Mouse (Mus musculus): ENCODE measurements around the gene Smg6. TPM values are rescaled to one million over a fixed set of nuclear protein-coding genes. Genes with fewer than 3 reads are reported as not detected.
A peak's percentile ranks its signal among the peaks of the same experiment; 100 is the strongest.

Smg6 gene
- polyA plus RNA-seq, 1 experiment from 2014 or later = 22.4 TPM

GRCm38 (mm10) chr11:74901555-74901954 is 24.1 kb upstream of the Smg6 start:
- H3K9me3 ChIP-seq = no peaks in the 10 kb centered on the region
- H3K36me3 ChIP-seq = peaks cover 70% of the 10 kb centered on the region
- no peak overlapping the region for H3K9ac ChIP-seq
- no peak for ATAC-seq (ENCODE audit: low FRiP score, low read depth)
- H3K27ac ChIP-seq = no peak overlapping the region
- 96% methylated on average over 6 of the region's 6 CpGs for whole genome bisulfite sequencing
- no peak overlapping the region for H3K4me2 ChIP-seq (replicated peaks)
- H3K27me3 ChIP-seq = no peaks in the 10 kb centered on the region
- H3K4me3 ChIP-seq = no peak overlapping the region
- H3K4me1 ChIP-seq = peaks cover 19% of the 10 kb centered on the region

GRCm38 (mm10) chr11:74902416-74902815 is 23.2 kb upstream of the Smg6 start:
- H3K4me1 ChIP-seq = peaks cover 19% of the 10 kb centered on the region
- no peak overlapping the region for H3K4me2 ChIP-seq (replicated peaks)
- no peak overlapping the region for H3K27ac ChIP-seq
- no peak overlapping the region for H3K9ac ChIP-seq
- H3K27me3 ChIP-seq = no peaks in the 10 kb centered on the region
- H3K9me3 ChIP-seq = no peaks in the 10 kb centered on the region
- H3K4me3 ChIP-seq = no peak overlapping the region
- 90% methylated on average over 5 of the region's 5 CpGs for WGBS
- peaks cover 78% of the 10 kb centered on the region for H3K36me3 ChIP-seq
- ATAC-seq (ENCODE audit: low FRiP score, low read depth) = no peak

GRCm38 (mm10) chr11:74907850-74908249 is 17.8 kb upstream of the Smg6 start:
- H3K4me2 ChIP-seq (replicated peaks) = no peak overlapping the region
- H3K27ac ChIP-seq = no peak overlapping the region
- no peak overlapping the region for H3K4me3 ChIP-seq
- H3K4me1 ChIP-seq = no peaks in the 10 kb centered on the region
- WGBS = 97% methylated on average over 6 of the region's 6 CpGs
- no peaks in the 10 kb centered on the region for H3K9me3 ChIP-seq
- H3K27me3 ChIP-seq = no peaks in the 10 kb centered on the region
- no peak overlapping the region for H3K9ac ChIP-seq
- no peak for ATAC-seq (ENCODE audit: low FRiP score, low read depth)
- H3K36me3 ChIP-seq = peaks cover 80% of the 10 kb centered on the region

DNA sequence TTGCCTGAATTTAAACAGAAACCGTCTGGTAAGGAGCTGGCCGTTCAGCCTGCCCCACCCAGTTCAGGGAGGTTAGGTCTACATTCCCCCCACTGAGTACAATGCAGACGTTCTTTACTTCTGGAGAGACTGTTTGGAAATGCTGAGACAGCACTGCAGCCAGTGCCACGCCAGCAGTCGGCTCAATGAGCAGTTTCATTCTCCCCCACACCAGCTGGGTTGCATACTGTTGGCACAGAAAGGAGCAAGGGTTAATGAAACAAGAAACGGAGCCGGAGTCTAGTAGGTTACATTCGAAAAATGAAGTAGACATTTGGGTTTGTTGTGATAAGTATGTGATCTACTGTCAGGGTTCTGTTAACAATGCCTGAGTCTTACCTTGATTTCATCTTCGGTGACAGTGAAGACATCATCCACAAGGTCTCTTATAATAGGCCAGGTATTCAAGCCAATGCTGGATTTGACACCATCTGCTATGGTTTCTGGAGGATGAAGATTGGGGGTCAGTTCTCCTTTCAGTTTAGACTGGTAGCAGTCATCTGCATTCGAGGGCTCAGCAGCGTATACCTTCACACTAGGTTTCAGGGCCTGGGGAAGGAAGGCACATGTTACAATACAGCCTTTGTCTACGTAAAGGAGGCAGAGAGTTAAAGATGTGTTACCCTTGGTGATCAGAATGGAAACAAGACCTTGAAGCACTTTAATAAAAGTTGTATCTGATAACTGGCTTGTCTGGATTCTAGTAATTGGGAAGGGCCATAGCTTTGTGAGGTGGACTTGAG is 16.8 kb upstream of the Smg6 start:
- H3K9ac ChIP-seq = no peak overlapping the region
- whole genome bisulfite sequencing = 83% methylated on average over 12 of the region's 12 CpGs
- H3K36me3 ChIP-seq = peaks cover 71% of the 10 kb centered on the region
- no peaks in the 10 kb centered on the region for H3K4me1 ChIP-seq
- H3K9me3 ChIP-seq = no peaks in the 10 kb centered on the region
- H3K27ac ChIP-seq = no peak overlapping the region
- no peak overlapping the region for H3K4me3 ChIP-seq
- H3K27me3 ChIP-seq = no peaks in the 10 kb centered on the region
- H3K4me2 ChIP-seq (replicated peaks) = no peak overlapping the region
- no peak for ATAC-seq (ENCODE audit: low FRiP score, low read depth)

- Histone ChIP-seq H3K27me3 (no peaks in the 10 kb centered on the region), H3K36me3 (peaks cover 59% of the 10 kb centered on the region), H3K4me2 (replicated peaks) (no peak overlapping the region), H3K27ac (no peak overlapping the region), H3K9ac (no peak overlapping the region), H3K4me1 (no peaks in the 10 kb centered on the region), H3K4me3 (no peak overlapping the region), H3K9me3 (no peaks in the 10 kb centered on the region)
- ATAC-seq (ENCODE audit: low FRiP score, low read depth) = no peak
- WGBS = 88% methylated on average over 4 of the region's 4 CpGs
Measured at GRCm38 (mm10) chr11:74909978-74910377, 15.6 kb upstream of the Smg6 start.

DNA sequence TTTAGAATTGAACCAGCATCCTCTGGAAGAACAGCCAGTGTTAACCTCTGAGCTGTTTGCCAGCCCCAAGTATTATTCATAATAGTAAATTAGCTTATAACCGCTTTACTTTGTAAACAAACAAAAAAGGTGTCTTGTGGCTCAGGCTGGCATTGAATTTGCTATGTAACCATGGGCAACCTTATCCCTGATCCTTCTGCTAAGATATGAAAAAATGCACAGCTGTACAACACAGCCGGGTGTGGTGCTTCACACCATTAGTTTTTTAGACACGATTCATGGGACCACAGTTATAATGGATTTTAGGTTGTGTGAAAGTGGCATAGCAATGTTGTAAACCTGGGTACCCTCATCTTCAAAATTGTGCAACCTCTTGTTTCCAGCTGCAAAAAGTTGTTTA is 13.1 kb upstream of the Smg6 start:
- Histone ChIP-seq H3K27me3 (no peaks in the 10 kb centered on the region), H3K36me3 (peaks cover 38% of the 10 kb centered on the region), H3K27ac (no peak overlapping the region), H3K9ac (no peak overlapping the region), H3K4me3 (no peak overlapping the region), H3K9me3 (no peaks in the 10 kb centered on the region), H3K4me2 (replicated peaks) (no peak overlapping the region), H3K4me1 (no peaks in the 10 kb centered on the region)
- no peak for ATAC-seq (ENCODE audit: low FRiP score, low read depth)
- 85% methylated on average over 3 of the region's 3 CpGs for WGBS

- H3K27ac ChIP-seq = no peak overlapping the region
- no peak overlapping the region for H3K4me3 ChIP-seq
- H3K27me3 ChIP-seq = no peaks in the 10 kb centered on the region
- H3K36me3 ChIP-seq = peaks cover 19% of the 10 kb centered on the region
- WGBS = 62% methylated on average over 6 of the region's 6 CpGs
- no peaks in the 10 kb centered on the region for H3K9me3 ChIP-seq
- H3K4me2 ChIP-seq (replicated peaks) = no peak overlapping the region
- H3K9ac ChIP-seq = no peak overlapping the region
- no peak for ATAC-seq (ENCODE audit: low FRiP score, low read depth)
- H3K4me1 ChIP-seq = peaks cover 2% of the 10 kb centered on the region; the same call in 1 of the 2 replicates
Measured at GRCm38 (mm10) chr11:74919249-74919648, 6.4 kb upstream of the Smg6 start.

- Histone ChIP-seq H3K4me3 (no peak overlapping the region), H3K36me3 (peaks cover 4% of the 10 kb centered on the region), H3K4me1 (peaks cover 24% of the 10 kb centered on the region), H3K27ac (no peak overlapping the region), H3K9ac (peak overlapping the region; percentile 95; the same call in 1 of the 2 replicates), H3K27me3 (no peaks in the 10 kb centered on the region), H3K9me3 (no peaks in the 10 kb centered on the region), H3K4me2 (replicated peaks) (no peak overlapping the region)
- no peak for ATAC-seq (ENCODE audit: low FRiP score, low read depth)
- WGBS = 67% methylated on average over 4 of the region's 4 CpGs
Measured at GRCm38 (mm10) chr11:74924149-74924548, 1.5 kb upstream of the Smg6 start.

DNA sequence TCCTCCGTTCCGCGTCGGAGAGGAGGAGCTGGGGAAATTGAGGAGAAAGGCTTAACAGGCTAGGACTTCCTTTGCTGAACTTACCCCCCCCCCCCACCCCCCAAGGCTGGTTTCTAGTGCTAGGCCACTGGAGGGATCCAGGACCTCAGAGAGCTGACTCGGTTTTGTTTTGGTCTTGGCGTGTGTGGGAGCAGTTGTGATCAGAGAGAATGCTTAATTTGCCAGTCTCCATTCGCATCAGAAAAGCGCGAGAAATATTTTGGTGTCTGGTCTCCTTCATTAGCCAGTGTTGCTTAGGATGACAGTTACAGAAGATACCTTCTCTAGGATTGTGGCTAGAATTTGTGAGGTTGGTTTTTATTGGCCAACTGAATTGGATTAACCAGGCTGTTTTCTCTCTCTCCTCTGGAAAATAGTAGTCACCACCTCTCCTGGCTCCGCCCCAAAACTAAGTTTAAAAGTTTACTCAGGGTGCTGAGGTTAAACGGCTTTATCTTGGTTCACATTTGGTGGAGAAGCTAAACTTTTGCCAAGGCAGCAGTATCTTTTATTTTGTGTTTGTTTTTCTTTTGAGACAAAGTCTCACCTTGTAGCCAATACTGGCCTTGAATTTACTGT is 874 bp downstream of the Smg6 start:
- peak overlapping the region; percentile 72 for H3K4me2 ChIP-seq (replicated peaks)

DNA sequence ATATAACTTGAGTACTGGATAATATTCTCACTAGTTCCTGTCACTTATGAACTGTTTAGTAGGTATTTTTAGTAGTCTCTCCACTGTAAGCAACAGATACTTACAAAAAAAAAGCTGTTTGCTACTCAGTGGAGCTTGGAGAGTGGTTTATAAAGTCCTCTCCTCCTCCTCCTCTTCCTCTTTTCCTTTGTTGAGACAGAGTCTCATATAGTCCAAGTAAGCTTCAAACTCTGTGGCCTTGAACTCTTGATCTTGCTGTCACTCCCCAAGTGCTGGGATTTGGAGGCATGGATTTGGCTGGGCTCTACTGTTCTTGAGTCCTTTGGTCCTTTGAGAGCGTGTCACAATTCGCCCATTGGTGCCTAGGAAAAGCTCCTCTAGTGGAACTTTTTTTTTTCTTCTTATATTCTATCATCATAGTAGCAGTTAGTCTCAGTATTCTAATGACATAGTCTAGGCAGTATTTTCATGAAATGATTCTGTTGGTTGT is 1.7 kb downstream of the Smg6 start:
- Histone ChIP-seq H3K27me3 (no peaks in the 10 kb centered on the region), H3K36me3 (peaks cover 29% of the 10 kb centered on the region), H3K9me3 (no peaks in the 10 kb centered on the region), H3K9ac (no peak overlapping the region), H3K4me2 (replicated peaks) (peak overlapping the region; percentile 72; the same call in 1 of the 2 replicates), H3K4me3 (no peak overlapping the region), H3K4me1 (peaks cover 24% of the 10 kb centered on the region), H3K27ac (no peak overlapping the region)
- ATAC-seq (ENCODE audit: low FRiP score, low read depth) = no peak
- WGBS = 91% methylated on average over 2 of the region's 2 CpGs

More for the DNA sequence above, 874 bp downstream of the Smg6 start:
- Histone ChIP-seq H3K36me3 (peaks cover 23% of the 10 kb centered on the region), H3K9me3 (no peaks in the 10 kb centered on the region), H3K4me3 (peak overlapping the region; percentile 94), H3K9ac (peak overlapping the region; percentile 95), H3K27me3 (no peaks in the 10 kb centered on the region), H3K4me1 (peaks cover 24% of the 10 kb centered on the region), H3K27ac (peak overlapping the region; percentile 96)
- WGBS = 6% methylated on average over 11 of the region's 11 CpGs
- peak; percentile 16; the same call in 1 of the 2 replicates for ATAC-seq (ENCODE audit: low FRiP score, low read depth)

DNA sequence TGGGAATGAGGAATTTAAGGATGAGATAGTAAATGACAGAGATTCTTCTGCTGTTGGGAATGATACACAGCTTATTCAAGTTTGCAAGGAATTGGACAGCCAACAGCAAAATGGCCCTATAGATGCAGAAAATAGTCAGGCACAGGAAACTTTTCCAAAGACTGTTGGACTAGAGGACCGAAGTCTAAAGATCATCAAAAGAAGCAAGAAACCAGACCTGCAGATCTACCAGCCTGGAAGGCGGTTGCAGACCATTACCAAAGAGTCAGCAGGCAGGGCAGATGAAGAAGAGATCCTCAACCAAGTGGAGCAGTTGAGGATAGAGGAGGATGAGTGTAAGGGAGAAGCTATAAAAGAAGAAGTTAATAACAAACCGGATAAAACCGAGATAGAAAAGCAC is 3.5 kb downstream of the Smg6 start:
- Histone ChIP-seq H3K27ac (no peak overlapping the region), H3K4me1 (peaks cover 23% of the 10 kb centered on the region), H3K4me2 (replicated peaks) (no peak overlapping the region), H3K9ac (no peak overlapping the region), H3K4me3 (no peak overlapping the region), H3K9me3 (no peaks in the 10 kb centered on the region), H3K27me3 (no peaks in the 10 kb centered on the region), H3K36me3 (peaks cover 47% of the 10 kb centered on the region)
- ATAC-seq (ENCODE audit: low FRiP score, low read depth) = no peak
- 95% methylated on average over 4 of the region's 4 CpGs for WGBS

DNA sequence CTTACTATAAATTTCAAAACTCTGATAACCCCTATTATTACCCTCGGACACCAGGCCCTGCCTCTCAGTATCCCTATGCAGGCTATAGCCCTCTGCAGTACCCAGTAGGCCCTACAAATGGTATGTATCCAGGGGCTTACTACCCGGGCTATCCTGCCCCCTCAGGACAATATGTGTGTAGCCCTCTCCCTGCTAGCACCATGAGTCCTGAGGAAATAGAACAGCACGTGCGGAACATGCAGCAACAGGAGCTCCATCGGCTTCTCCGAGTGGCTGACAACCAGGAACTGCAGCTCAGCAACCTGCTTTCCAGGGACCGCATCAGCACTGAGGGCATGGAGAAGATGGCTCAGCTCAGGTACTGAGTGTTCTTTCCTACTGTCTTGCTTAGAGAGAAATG is 4.8 kb downstream of the Smg6 start:
- Histone ChIP-seq H3K27ac (no peak overlapping the region), H3K4me1 (peaks cover 14% of the 10 kb centered on the region), H3K4me3 (no peak overlapping the region), H3K27me3 (no peaks in the 10 kb centered on the region), H3K4me2 (replicated peaks) (no peak overlapping the region), H3K9ac (no peak overlapping the region), H3K9me3 (no peaks in the 10 kb centered on the region), H3K36me3 (peaks cover 60% of the 10 kb centered on the region)
- WGBS = 95% methylated on average over 7 of the region's 7 CpGs
- no peak for ATAC-seq (ENCODE audit: low FRiP score, low read depth)
